Mouse (Mus musculus): ENCODE measurements around the gene Slit3. TPM values are rescaled to one million over a fixed set of nuclear protein-coding genes. Genes with fewer than 3 reads are reported as not detected.

Gene Slit3
- polyA plus RNA-seq, 1 experiment from 2014 or later, result 4.8 TPM

DNA sequence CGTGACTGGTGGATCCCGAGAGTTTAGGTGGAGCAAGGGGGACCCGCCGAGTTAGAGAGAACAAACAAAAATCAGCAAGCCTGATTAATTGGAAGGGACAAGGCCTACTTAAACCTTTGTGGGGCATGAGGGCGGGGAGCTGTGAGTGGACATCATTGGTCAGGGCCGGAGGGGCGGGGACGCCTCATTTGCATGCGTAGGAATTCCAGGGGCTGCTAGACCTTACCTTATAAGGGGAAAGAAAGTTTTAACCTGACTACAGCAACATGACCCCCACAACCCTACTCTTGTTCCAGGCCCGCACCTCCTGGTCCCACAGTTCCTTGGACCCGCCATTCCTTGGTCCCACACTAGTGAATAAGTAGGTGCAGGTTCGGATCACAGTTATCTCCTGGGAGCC is 586.4 kb downstream of the Slit3 start:
- Histone ChIP-seq H3K36me3 (ENCODE audit: control insufficient read depth, insufficient read depth) (peaks cover 3% of the 10 kb centered on the region; the same call in 1 of the 2 replicates), H3K4me2 (replicated peaks; ENCODE audit: low read depth) (no peak overlapping the region), H3K27ac (ENCODE audit: low read depth, low read length) (no peak overlapping the region), H3K9me3 (ENCODE audit: control insufficient read depth) (no peaks in the 10 kb centered on the region), H3K9ac (ENCODE audit: low read depth, low read length) (no peak overlapping the region), H3K4me3 (ENCODE audit: low read depth, low read length) (no peak overlapping the region), H3K27me3 (replicated peaks; ENCODE audit: control insufficient read depth, insufficient read depth, low read length) (no peaks in the 10 kb centered on the region), H3K4me1 (replicated peaks; ENCODE audit: control insufficient read depth, insufficient read depth, low read length) (no peaks in the 10 kb centered on the region)
- TF ChIP-seq CTCF (IDR thresholded peaks at IDR 0.05; ENCODE audit: low read depth), result no peak
- no peak for ATAC-seq
- 94% methylated on average over 12 of the region's 12 CpGs for WGBS

DNA sequence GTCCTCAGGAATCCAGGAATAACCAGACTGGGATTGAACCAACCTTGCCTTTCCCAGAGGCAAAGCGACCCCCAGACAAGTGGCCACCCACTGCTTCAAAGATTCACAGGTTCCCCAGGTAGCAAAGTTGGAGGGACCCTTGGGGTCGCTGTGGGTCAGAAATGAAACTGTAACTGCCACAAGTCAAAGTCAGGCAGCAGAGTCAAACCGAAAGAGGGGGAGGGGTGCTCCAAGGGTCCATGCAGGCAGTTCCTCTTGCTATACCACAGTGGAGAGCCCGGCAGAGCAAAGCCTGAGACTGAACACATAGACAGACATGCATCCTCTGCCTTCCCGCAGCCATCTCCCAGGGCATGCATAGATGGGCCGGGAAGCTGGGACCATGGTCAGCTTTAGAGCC is 590.3 kb downstream of the Slit3 start:
- Histone ChIP-seq H3K9ac (ENCODE audit: low read depth, low read length) (no peak overlapping the region), H3K9me3 (ENCODE audit: control insufficient read depth) (no peaks in the 10 kb centered on the region), H3K27ac (ENCODE audit: low read depth, low read length) (no peak overlapping the region), H3K4me3 (ENCODE audit: low read depth, low read length) (no peak overlapping the region), H3K4me2 (replicated peaks; ENCODE audit: low read depth) (no peak overlapping the region), H3K4me1 (replicated peaks; ENCODE audit: control insufficient read depth, insufficient read depth, low read length) (no peaks in the 10 kb centered on the region), H3K36me3 (ENCODE audit: control insufficient read depth, insufficient read depth) (no peaks in the 10 kb centered on the region), H3K27me3 (replicated peaks; ENCODE audit: control insufficient read depth, insufficient read depth, low read length) (no peaks in the 10 kb centered on the region)
- no peak for ATAC-seq
- WGBS, result 85% methylated on average over 6 of the region's 6 CpGs
- no peak for TF ChIP-seq CTCF (IDR thresholded peaks at IDR 0.05; ENCODE audit: low read depth)

DNA sequence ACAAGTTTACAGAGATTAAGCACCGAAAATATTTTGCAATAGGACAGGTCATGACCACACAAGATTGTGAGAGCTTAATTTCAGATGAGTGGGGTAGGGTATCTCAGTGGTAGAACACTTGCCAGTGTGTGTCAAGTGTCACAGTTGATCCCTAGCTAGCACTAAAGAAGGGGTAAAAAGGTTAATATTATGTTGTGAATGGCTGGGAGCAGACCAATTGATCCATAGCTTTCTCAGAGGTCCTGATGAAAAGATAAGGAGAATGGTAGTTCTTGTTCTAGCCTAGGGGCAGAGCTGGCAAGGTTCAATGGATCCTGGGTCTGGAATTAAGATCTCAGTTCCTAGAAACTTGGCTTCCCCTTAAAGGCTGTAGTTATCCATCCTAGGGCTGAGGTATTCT is 597.9 kb downstream of the Slit3 start:
- H3K4me2 ChIP-seq (replicated peaks; ENCODE audit: low read depth), result no peak overlapping the region
- no peak overlapping the region for H3K9ac ChIP-seq (ENCODE audit: low read depth, low read length)
- no peaks in the 10 kb centered on the region for H3K4me1 ChIP-seq (replicated peaks; ENCODE audit: control insufficient read depth, insufficient read depth, low read length)
- no peak for ATAC-seq
- H3K9me3 ChIP-seq (ENCODE audit: control insufficient read depth), result no peaks in the 10 kb centered on the region
- no peak for TF ChIP-seq CTCF (IDR thresholded peaks at IDR 0.05; ENCODE audit: low read depth)
- H3K36me3 ChIP-seq (ENCODE audit: control insufficient read depth, insufficient read depth), result no peaks in the 10 kb centered on the region
- no peaks in the 10 kb centered on the region for H3K27me3 ChIP-seq (replicated peaks; ENCODE audit: control insufficient read depth, insufficient read depth, low read length)
- H3K4me3 ChIP-seq (ENCODE audit: low read depth, low read length), result no peak overlapping the region
- H3K27ac ChIP-seq (ENCODE audit: low read depth, low read length), result no peak overlapping the region
- WGBS, result 69% methylated on average over 1 of the region's 1 CpGs

DNA sequence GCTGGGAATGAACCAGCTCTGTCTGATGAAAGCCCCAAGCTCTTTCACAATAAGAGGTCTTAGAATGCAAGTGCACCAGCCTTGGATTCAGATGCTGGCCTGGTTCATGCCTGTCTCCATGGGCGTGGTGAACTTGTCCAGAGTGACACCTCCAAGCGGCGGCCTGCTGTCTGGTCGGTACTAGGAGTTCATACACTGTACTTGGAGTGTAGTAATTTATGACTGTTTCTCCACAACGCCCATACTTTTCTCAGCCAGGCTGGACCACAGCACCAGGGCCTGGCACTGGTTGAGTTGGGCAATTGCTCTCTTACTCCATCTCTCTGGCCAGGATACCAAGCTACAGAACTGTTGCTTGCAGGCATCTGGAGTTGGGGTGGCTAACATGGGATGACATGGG is 602.9 kb downstream of the Slit3 start:
- Histone ChIP-seq H3K4me2 (replicated peaks; ENCODE audit: low read depth) (no peak overlapping the region), H3K27ac (ENCODE audit: low read depth, low read length) (no peak overlapping the region), H3K36me3 (ENCODE audit: control insufficient read depth, insufficient read depth) (no peaks in the 10 kb centered on the region), H3K9ac (ENCODE audit: low read depth, low read length) (no peak overlapping the region), H3K9me3 (ENCODE audit: control insufficient read depth) (no peaks in the 10 kb centered on the region), H3K27me3 (replicated peaks; ENCODE audit: control insufficient read depth, insufficient read depth, low read length) (no peaks in the 10 kb centered on the region), H3K4me1 (replicated peaks; ENCODE audit: control insufficient read depth, insufficient read depth, low read length) (no peaks in the 10 kb centered on the region), H3K4me3 (ENCODE audit: low read depth, low read length) (no peak overlapping the region)
- ATAC-seq, result no peak
- 70% methylated on average over 5 of the region's 5 CpGs for WGBS
- TF ChIP-seq CTCF (IDR thresholded peaks at IDR 0.05; ENCODE audit: low read depth), result no peak

DNA sequence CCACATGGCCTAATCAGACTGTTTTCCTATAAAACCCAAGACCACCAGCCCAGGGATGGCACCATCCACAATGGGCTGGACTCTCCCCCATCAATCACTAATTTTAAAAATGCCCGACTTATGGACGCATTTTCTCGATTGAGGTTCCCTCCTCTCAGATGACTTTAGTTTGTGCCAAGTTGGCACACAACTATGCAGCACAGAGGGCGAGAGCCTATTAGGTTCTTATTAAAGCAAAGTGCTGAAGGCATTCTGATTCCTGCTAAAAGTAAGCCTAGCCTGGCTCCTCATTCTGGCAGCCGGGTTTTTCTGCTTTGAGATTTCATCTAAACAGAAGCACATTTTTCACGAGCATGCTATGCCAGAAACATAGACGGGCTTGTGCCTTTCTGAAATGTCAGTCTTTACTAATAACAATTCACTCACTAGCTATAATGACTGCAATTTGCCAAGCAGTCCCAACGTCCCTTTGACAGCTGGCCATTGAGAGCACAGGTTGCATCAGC is 605.4 kb downstream of the Slit3 start:
- ATAC-seq, result no peak
- no peak overlapping the region for H3K9ac ChIP-seq (ENCODE audit: low read depth, low read length)
- no peak overlapping the region for H3K4me3 ChIP-seq (ENCODE audit: low read depth, low read length)
- no peaks in the 10 kb centered on the region for H3K36me3 ChIP-seq (ENCODE audit: control insufficient read depth, insufficient read depth)
- no peak overlapping the region for H3K4me2 ChIP-seq (replicated peaks; ENCODE audit: low read depth)
- 76% methylated on average over 8 of the region's 8 CpGs for WGBS
- H3K9me3 ChIP-seq (ENCODE audit: control insufficient read depth), result no peaks in the 10 kb centered on the region
- no peaks in the 10 kb centered on the region for H3K4me1 ChIP-seq (replicated peaks; ENCODE audit: control insufficient read depth, insufficient read depth, low read length)
- H3K27ac ChIP-seq (ENCODE audit: low read depth, low read length), result no peak overlapping the region
- no peak for TF ChIP-seq CTCF (IDR thresholded peaks at IDR 0.05; ENCODE audit: low read depth)
- H3K27me3 ChIP-seq (replicated peaks; ENCODE audit: control insufficient read depth, insufficient read depth, low read length), result no peaks in the 10 kb centered on the region

DNA sequence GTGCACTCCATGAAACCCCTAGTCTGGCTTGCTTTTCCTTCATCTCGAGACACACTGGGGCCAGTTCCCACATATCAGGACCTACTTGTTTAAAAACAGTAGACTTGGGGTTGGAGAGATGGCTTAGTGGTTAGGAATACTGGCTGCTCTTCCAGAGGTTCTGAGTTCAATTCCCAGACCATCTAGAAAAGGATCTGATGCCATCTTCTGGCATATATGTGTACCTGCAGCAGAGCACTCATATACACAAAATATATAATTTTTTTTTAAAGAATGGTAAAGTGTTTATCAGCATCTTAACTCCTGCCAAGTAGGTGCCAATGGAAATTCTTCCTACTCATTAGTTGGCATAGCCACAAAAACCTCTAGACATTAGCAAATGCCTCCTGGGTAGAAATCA is 607.2 kb downstream of the Slit3 start:
- H3K27ac ChIP-seq (ENCODE audit: low read depth, low read length), result no peak overlapping the region
- H3K36me3 ChIP-seq (ENCODE audit: control insufficient read depth, insufficient read depth), result no peaks in the 10 kb centered on the region
- H3K4me1 ChIP-seq (replicated peaks; ENCODE audit: control insufficient read depth, insufficient read depth, low read length), result no peaks in the 10 kb centered on the region
- H3K4me3 ChIP-seq (ENCODE audit: low read depth, low read length), result no peak overlapping the region
- H3K27me3 ChIP-seq (replicated peaks; ENCODE audit: control insufficient read depth, insufficient read depth, low read length), result no peaks in the 10 kb centered on the region
- TF ChIP-seq CTCF (IDR thresholded peaks at IDR 0.05; ENCODE audit: low read depth), result no peak
- H3K9ac ChIP-seq (ENCODE audit: low read depth, low read length), result no peak overlapping the region
- no peaks in the 10 kb centered on the region for H3K9me3 ChIP-seq (ENCODE audit: control insufficient read depth)
- no peak for ATAC-seq
- H3K4me2 ChIP-seq (replicated peaks; ENCODE audit: low read depth), result no peak overlapping the region
- 92% methylated on average over 1 of the region's 1 CpGs for WGBS

DNA sequence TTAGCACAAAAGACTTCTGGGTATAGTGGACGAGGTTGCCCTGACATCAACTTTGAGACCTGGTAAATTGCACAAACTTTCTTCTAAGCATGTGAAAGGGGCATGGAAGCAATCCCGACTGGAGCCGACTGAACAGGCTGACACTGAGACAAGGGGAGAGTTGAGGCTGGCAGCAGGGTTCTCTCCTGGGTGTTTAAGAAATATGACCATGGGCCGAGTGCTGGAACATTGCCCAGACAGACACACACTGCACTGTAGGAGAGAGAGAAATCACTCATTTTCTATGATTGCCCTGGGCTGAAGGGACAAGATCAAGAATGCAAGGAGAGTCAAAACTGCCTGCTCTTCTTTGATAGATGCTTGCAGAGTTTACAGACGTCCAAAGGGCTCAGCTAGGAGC is 608.2 kb downstream of the Slit3 start:
- Histone ChIP-seq H3K9me3 (ENCODE audit: control insufficient read depth) (no peaks in the 10 kb centered on the region), H3K4me1 (replicated peaks; ENCODE audit: control insufficient read depth, insufficient read depth, low read length) (no peaks in the 10 kb centered on the region; the same call in 1 of the 2 replicates), H3K27me3 (replicated peaks; ENCODE audit: control insufficient read depth, insufficient read depth, low read length) (no peaks in the 10 kb centered on the region), H3K36me3 (ENCODE audit: control insufficient read depth, insufficient read depth) (no peaks in the 10 kb centered on the region), H3K27ac (ENCODE audit: low read depth, low read length) (no peak overlapping the region), H3K9ac (ENCODE audit: low read depth, low read length) (no peak overlapping the region), H3K4me2 (replicated peaks; ENCODE audit: low read depth) (no peak overlapping the region), H3K4me3 (ENCODE audit: low read depth, low read length) (no peak overlapping the region)
- no peak for TF ChIP-seq CTCF (IDR thresholded peaks at IDR 0.05; ENCODE audit: low read depth)
- WGBS, result 53% methylated on average over 5 of the region's 5 CpGs
- ATAC-seq, result no peak

All from intestine, postnatal 0 days (tissue).